Mouse (Mus musculus) stomach, embryonic 16.5 days (tissue): ENCODE data around the gene Trak1. TPM values are rescaled to one million over a fixed set of nuclear protein-coding genes. Genes with fewer than 3 reads are reported as not detected.
"Not testable (repeated sequence)": the region's sequence is repeated elsewhere in the genome, so short reads cannot be mapped to it uniquely, and the experiment has no call there.

ENCODE experiments used
- ATAC-seq: fragments of 200-750 bp; cut with Nextera tagmentation; 2 replicates; pipeline ENCODE4 v1.8.0; 2017; ENCODE audit warnings: moderate number of reproducible peaks, moderate TSS enrichment; ENCODE audit not compliant: insufficient read depth, low FRiP score
- H3K27ac ChIP-seq: fragments of 300-500 bp; sonication (generic); 2 replicates; pipeline ENCODE4 v1.5.1; 2014; ENCODE audit warnings: low read length
- H3K27me3 ChIP-seq: fragments of 300-500 bp; sonication (generic); 2 replicates; pipeline ENCODE4 v1.6.1; 2014; ENCODE audit warnings: low read length, control low read depth, mixed read lengths; ENCODE audit not compliant: control insufficient read depth, insufficient read depth
- H3K36me3 ChIP-seq: fragments of 300-500 bp; sonication (generic); 2 replicates; pipeline ENCODE4 v1.6.1; 2014; ENCODE audit warnings: low read length; ENCODE audit not compliant: control insufficient read depth, insufficient read depth
- H3K4me1 ChIP-seq: fragments of 300-500 bp; sonication (generic); 2 replicates; pipeline ENCODE4 v1.6.1; 2014; ENCODE audit warnings: low read length, control low read depth, mixed read lengths; ENCODE audit not compliant: control insufficient read depth, insufficient read depth
- H3K4me2 ChIP-seq: fragments of 300-500 bp; sonication (generic); 2 replicates; pipeline ENCODE4 v1.6.1; 2014; ENCODE audit warnings: low read depth, low read length, mixed read lengths
- H3K4me3 ChIP-seq: fragments of 300-500 bp; sonication (generic); replicated peaks from 2 replicates; pipeline ENCODE4 v1.5.1; 2014; ENCODE audit warnings: mild to moderate bottlenecking, low read length
- H3K9ac ChIP-seq: fragments of 300-500 bp; sonication (generic); 2 replicates; pipeline ENCODE4 v1.6.1; 2014; ENCODE audit warnings: low read length
- H3K9me3 ChIP-seq: fragments of 300-500 bp; sonication (generic); replicated peaks from 2 replicates; pipeline ENCODE4 v1.6.1; 2016; ENCODE audit warnings: low read length, control low read depth; ENCODE audit not compliant: control insufficient read depth
- WGBS: fragments of 180-500 bp; shearing (Covaris S2); extraction: QIAGEN DNeasy Blood & Tissue Kit; methylation state at CpG from one replicate; pipeline ENCODE4 v1.1.7; 2014; 5-methylcytosine and 5-hydroxymethylcytosine counted together
- polyA plus RNA-seq: library from polyadenylated mRNA; unstranded; fragments of >200 nt; fragmentation: Nextera tagmentation; extraction: Ambion mirVana; gene quantifications from 2 replicates; pipeline ENCODE4 v1.2.1, GENCODE M21; 2015

Gene Trak1
- polyA plus RNA-seq, 1 experiment from 2014 or later: 24.1 TPM

DNA sequence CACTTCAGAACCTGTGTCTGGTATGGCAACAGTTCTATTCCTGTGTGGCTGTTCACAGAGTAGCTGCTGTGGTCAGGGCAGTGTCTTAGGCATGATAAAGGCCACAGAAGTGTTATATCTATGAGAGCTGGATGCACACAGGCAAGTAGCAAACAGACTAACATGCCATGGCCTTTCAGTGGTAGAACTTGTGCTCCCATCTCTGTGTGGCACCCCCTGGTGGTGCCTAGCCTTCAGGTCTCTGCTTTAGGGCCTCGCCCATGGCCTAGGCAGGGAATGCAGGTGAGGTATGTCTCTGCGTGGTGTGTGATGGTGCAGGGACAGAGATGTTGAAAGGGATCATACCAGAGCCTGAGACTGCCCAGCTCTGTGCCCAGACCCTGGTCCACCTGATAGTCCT is 148.1 kb downstream of the Trak1 start:
- Histone ChIP-seq H3K4me1 (no peaks in the 10 kb centered on the region), H3K27me3 (no peaks in the 10 kb centered on the region), H3K9ac (no peak overlapping the region), H3K4me3 (no peak overlapping the region), H3K4me2 (no peak overlapping the region), H3K27ac (no peak overlapping the region), H3K36me3 (peaks cover 29% of the 10 kb centered on the region), H3K9me3 (no peaks in the 10 kb centered on the region)
- no peak for ATAC-seq
- 74% methylated on average over 2 of the region's 2 CpGs for WGBS

DNA sequence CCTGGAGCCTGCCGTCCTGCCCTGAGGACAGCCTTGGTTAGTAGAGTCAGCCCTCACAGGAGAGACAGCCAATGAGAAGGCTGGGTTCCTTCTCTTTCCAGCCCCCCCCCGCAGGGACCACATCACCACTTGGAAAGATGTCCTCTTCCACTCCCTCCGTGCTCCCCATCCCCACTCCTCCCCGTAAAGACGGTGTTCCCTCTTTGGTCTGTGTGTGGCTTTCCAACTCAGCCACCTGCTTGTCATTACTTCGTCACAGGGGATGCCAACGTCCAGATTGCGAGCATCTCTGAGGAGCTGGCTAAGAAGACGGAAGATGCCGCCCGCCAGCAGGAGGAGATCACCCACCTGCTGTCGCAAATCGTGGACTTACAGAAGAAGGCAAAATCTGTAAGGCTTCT is 149.1 kb downstream of the Trak1 start:
- Histone ChIP-seq H3K36me3 (peaks cover 29% of the 10 kb centered on the region), H3K4me2 (no peak overlapping the region), H3K27ac (no peak overlapping the region), H3K9me3 (no peaks in the 10 kb centered on the region), H3K27me3 (no peaks in the 10 kb centered on the region), H3K4me3 (no peak overlapping the region), H3K4me1 (no peaks in the 10 kb centered on the region), H3K9ac (no peak overlapping the region)
- 90% methylated on average over 13 of the region's 13 CpGs for WGBS
- ATAC-seq: no peak

DNA sequence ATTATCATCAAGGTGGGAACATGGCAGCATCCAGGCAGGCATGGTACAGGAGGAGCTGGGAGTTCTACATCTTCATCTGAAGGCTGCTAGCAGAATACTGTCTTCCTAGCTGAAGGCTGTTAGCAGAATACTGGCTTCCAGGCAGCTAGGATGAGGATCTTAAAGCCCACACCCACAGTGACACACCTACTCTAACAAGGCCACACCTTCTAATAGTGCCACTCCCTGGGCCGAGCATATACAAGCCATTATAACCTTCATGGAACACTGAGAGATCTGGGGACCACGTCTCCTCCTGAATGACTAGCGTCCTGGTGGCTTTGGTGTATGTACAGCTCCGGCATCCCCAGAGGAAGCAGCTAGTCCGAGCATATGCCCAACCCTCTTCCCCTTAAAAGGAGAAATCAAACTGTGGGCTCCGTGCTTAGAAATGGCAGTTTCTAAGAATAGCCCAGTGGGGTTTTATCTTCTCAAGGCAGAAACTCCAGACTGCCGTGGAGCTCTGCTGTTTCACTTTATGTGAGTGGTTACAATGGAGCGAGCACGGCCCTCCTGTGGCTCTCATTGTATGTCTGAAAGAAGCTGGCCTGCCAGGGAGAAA is 155.1 kb downstream of the Trak1 start:
- H3K4me3 ChIP-seq, H3K9ac ChIP-seq, H3K4me1 ChIP-seq, H3K4me2 ChIP-seq, ATAC-seq, H3K27me3 ChIP-seq, H3K9me3 ChIP-seq: not testable (repeated sequence)
- 0 out of 2 replicates have a peak overlapping the region, but pooled peaks have one; percentile 26 for H3K27ac ChIP-seq
- 68% methylated on average over 9 of the region's 9 CpGs for WGBS
- H3K36me3 ChIP-seq: peaks cover 13% of the 10 kb centered on the region

DNA sequence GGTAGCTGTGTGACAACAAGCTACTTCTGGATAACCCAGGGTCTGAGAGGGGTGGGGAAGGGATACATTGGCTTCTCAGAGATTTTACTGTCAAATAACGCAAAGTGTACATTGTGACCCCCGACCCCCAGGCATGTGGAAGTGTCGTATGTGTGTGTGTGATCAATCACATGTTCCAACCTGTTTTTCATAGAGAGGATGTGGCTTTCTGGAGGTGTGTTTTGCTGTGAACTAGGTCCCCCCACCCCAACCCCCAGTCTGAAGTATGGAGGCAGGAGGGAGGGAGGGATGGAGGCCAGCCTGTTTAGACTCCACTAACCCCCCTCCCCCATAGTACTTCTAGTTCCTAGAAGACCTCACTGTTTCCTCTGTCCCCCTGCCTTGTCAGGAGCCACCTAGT is 157.6 kb downstream of the Trak1 start:
- ATAC-seq: no peak
- Histone ChIP-seq H3K4me3 (no peak overlapping the region), H3K27ac (no peak overlapping the region), H3K36me3 (peaks cover 8% of the 10 kb centered on the region; the same call in 1 of the 2 replicates), H3K4me2 (no peak overlapping the region), H3K27me3 (no peaks in the 10 kb centered on the region), H3K9me3 (no peaks in the 10 kb centered on the region), H3K9ac (no peak overlapping the region), H3K4me1 (no peaks in the 10 kb centered on the region)
- WGBS: 82% methylated on average over 3 of the region's 3 CpGs

DNA sequence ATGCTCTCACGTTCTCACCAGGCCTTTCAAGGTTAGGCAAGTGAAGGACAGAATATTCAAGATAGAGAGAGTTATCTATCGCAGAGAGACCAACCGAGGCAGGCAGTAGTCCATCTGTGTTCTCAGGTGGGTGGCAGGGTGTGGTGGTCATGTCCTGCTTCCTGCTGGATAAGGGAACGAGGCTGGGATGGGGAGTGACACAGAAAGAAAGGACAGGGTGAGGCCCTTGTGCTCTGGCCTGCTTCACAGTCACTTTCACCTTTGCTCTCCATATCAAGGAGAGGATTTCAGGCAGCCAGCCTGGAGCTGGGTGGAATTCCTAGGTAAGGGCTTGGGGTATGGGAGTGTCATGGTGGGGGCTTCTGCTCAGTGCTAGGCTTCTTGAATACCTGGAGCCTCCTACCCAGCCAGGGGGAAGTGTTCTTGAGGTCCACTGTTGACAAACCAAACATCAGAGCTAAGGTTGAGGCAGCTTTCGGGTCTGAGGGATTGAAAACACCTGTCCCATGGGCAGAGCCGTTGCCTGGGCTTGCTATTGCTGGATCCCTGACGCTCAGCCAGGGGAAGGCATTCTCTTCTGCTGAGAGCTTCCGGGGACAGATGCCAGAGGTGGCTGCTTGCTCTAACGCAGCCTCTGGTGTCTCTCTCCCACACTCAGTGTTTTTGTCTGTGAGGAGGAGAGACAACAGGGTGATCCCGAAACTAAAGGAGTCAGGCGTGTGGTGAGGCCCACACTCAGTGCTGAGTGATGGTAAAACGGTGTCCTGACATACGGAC is 159.6 kb downstream of the Trak1 start:
- Histone ChIP-seq H3K9me3 (no peaks in the 10 kb centered on the region), H3K36me3 (peaks cover 13% of the 10 kb centered on the region; the same call in 1 of the 2 replicates), H3K9ac (no peak overlapping the region), H3K27ac (no peak overlapping the region), H3K4me2 (no peak overlapping the region), H3K4me1 (no peaks in the 10 kb centered on the region), H3K4me3 (no peak overlapping the region), H3K27me3 (no peaks in the 10 kb centered on the region)
- ATAC-seq: peak; percentile 47; the same call in 1 of the 2 replicates
- WGBS: 68% methylated on average over 13 of the region's 13 CpGs

DNA sequence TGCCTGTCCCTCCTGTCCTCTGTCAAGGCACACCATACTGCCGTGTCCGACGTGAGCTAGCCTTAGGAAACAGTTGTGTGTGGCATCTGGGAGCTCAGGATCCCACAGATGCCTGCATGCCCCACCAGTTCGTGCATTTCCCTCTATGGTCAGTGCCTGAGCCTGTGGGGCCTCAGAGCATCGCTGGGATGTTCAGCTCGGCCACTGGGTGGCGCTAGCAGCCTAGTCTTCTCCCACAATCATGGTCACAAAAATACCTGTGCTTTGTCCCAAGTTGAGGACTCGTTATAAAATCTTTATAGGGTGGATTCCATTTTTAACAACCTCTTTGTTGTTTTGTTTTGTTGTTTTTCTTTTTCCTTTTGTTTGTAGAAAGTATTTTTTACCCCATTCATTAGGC is 161.2 kb downstream of the Trak1 start:
- no peak overlapping the region for H3K27ac ChIP-seq
- no peak overlapping the region for H3K4me3 ChIP-seq
- peaks cover 13% of the 10 kb centered on the region; the same call in 1 of the 2 replicates for H3K36me3 ChIP-seq
- WGBS: 32% methylated on average over 8 of the region's 8 CpGs
- H3K9ac ChIP-seq: no peak overlapping the region
- no peak overlapping the region for H3K4me2 ChIP-seq
- no peaks in the 10 kb centered on the region for H3K27me3 ChIP-seq
- no peak for ATAC-seq
- no peaks in the 10 kb centered on the region for H3K4me1 ChIP-seq
- H3K9me3 ChIP-seq: no peaks in the 10 kb centered on the region

DNA sequence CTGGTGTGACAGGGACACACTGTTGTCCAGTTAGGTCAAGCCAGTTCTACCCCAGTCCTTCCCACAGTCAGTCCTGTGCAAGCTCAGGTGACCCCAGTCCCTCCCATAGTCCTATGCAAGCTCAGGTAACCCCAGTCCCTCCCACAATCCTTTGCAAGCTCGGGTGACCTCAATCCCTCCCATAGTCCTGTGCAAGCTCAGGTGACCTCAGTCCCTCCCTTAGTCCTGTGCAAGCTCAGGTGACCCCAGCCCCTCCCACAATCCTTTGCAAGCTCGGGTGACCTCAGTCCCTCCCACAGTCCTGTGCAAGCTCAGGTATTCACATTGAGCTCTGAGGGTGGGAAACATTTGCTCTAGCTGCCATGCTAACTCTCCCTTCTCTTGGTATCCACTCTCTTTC is 162.6 kb downstream of the Trak1 start:
- no peaks in the 10 kb centered on the region for H3K4me1 ChIP-seq
- H3K36me3 ChIP-seq: 0 out of 2 replicates have a peak, but pooled peaks cover 12% of the 10 kb centered on the region
- no peaks in the 10 kb centered on the region for H3K9me3 ChIP-seq
- H3K4me2 ChIP-seq: no peak overlapping the region
- peak; percentile 14; the same call in 1 of the 2 replicates for ATAC-seq
- H3K9ac ChIP-seq: no peak overlapping the region
- no peak overlapping the region for H3K4me3 ChIP-seq
- 54% methylated on average over 2 of the region's 2 CpGs for WGBS
- no peak overlapping the region for H3K27ac ChIP-seq
- no peaks in the 10 kb centered on the region for H3K27me3 ChIP-seq

DNA sequence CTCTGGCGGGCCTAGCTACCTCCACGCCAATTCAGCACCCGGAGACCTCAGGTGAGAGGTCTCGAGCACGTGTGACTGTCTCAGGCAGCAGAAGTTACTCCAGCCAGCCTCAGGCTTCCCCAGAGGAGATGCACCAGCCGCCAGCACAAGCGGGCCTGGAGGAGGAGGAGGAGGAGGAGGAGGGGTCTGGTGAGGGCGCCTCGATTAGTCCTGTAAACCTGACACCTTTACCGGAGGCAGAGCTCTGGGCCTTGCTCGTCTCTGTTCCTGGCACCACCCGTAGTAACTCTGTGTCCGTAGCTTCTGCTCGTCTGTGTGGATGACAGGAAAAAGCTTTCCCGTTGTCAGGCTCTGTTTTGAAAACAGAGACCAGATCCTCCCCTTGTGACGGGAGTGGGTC is 163.2 kb downstream of the Trak1 start:
- no peaks in the 10 kb centered on the region for H3K9me3 ChIP-seq
- H3K4me1 ChIP-seq: no peaks in the 10 kb centered on the region
- no peaks in the 10 kb centered on the region for H3K27me3 ChIP-seq
- WGBS: 59% methylated on average over 16 of the region's 16 CpGs
- ATAC-seq: no peak
- no peak overlapping the region for H3K4me3 ChIP-seq
- no peak overlapping the region for H3K27ac ChIP-seq
- 0 out of 2 replicates have a peak, but pooled peaks cover 12% of the 10 kb centered on the region for H3K36me3 ChIP-seq
- no peak overlapping the region for H3K9ac ChIP-seq
- H3K4me2 ChIP-seq: no peak overlapping the region

DNA sequence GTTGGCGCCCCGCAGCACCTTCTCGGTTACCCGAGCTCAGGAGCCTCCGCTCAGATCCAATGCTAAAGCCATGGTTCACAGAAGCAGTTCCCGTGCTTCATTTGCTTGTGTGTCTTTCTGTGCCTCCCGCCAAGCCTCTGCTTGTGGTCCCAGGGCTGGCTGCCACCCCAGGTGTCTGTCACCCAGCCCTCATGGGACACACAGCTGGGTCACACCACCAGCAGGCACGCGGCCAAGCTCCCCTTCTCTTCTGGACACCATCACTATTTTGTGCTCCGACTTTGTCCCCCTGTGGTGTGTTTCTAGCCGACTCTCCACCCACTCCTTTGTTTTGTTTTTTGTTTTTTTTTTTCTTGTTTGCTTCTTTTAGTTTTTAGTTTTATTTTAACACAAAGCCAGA is 170.2 kb downstream of the Trak1 start:
- Histone ChIP-seq H3K36me3 (peaks cover 8% of the 10 kb centered on the region; the same call in 1 of the 2 replicates), H3K4me2 (no peak overlapping the region), H3K9me3 (no peaks in the 10 kb centered on the region), H3K9ac (no peak overlapping the region), H3K4me1 (no peaks in the 10 kb centered on the region), H3K27me3 (no peaks in the 10 kb centered on the region), H3K4me3 (no peak overlapping the region), H3K27ac (no peak overlapping the region)
- no peak for ATAC-seq
- WGBS: 86% methylated on average over 11 of the region's 11 CpGs
